Mouse (Mus musculus): ENCODE measurements around the gene Prkcb. TPM values are rescaled to one million over a fixed set of nuclear protein-coding genes. Genes with fewer than 3 reads are reported as not detected.

Prkcb gene
- polyA plus RNA-seq, 1 experiment from 2014 or later: 43.9 TPM

- WGBS (ENCODE audit: missing documents): 81% methylated on average over 7 of the region's 7 CpGs
- H3K27ac ChIP-seq: no peak overlapping the region
- no peak overlapping the region for H3K4me3 ChIP-seq (ENCODE audit: inconsistent target)
- H3K36me3 ChIP-seq (ENCODE audit: inconsistent target): peaks cover 9% of the 10 kb centered on the region; the same call in 1 of the 2 replicates
- H3K79me2 ChIP-seq (ENCODE audit: inconsistent target): no peaks in the 10 kb centered on the region
Observed at GRCm38 (mm10) chr7:122520850-122521638, 232.5 kb downstream of the Prkcb start.

- Histone ChIP-seq H3K36me3 (ENCODE audit: inconsistent target) (no peaks in the 10 kb centered on the region), H3K4me3 (ENCODE audit: inconsistent target) (no peak overlapping the region), H3K27ac (no peak overlapping the region), H3K79me2 (ENCODE audit: inconsistent target) (no peaks in the 10 kb centered on the region)
- WGBS (ENCODE audit: missing documents): 94% methylated on average over 11 of the region's 11 CpGs
Observed at GRCm38 (mm10) chr7:122528201-122528600, 239.7 kb downstream of the Prkcb start.

GRCm38 (mm10) chr7:122528646-122529045, 240.1 kb downstream of the Prkcb start:
- Histone ChIP-seq H3K79me2 (ENCODE audit: inconsistent target) (no peaks in the 10 kb centered on the region), H3K36me3 (ENCODE audit: inconsistent target) (no peaks in the 10 kb centered on the region), H3K4me3 (ENCODE audit: inconsistent target) (no peak overlapping the region), H3K27ac (no peak overlapping the region)
- 96% methylated on average over 5 of the region's 5 CpGs for WGBS (ENCODE audit: missing documents)

- H3K36me3 ChIP-seq (ENCODE audit: inconsistent target): no peaks in the 10 kb centered on the region
- no peak overlapping the region for H3K4me3 ChIP-seq (ENCODE audit: inconsistent target)
Observed at GRCm38 (mm10) chr7:122533566-122534360, 245.2 kb downstream of the Prkcb start.

GRCm38 (mm10) chr7:122544616-122545015, 256.1 kb downstream of the Prkcb start:
- H3K27ac ChIP-seq: no peak overlapping the region
- peaks cover 12% of the 10 kb centered on the region; the same call in 1 of the 2 replicates for H3K36me3 ChIP-seq (ENCODE audit: inconsistent target)
- no peak overlapping the region for H3K4me3 ChIP-seq (ENCODE audit: inconsistent target)
- no peaks in the 10 kb centered on the region for H3K79me2 ChIP-seq (ENCODE audit: inconsistent target)
- 77% methylated on average over 3 of the region's 3 CpGs for WGBS (ENCODE audit: missing documents)

More at GRCm38 (mm10) chr7:122533566-122534360, 245.2 kb downstream of the Prkcb start:
- Histone ChIP-seq H3K79me2 (ENCODE audit: inconsistent target) (no peaks in the 10 kb centered on the region), H3K27ac (no peak overlapping the region)
- WGBS (ENCODE audit: missing documents): 85% methylated on average over 8 of the region's 9 CpGs

GRCm38 (mm10) chr7:122556575-122557140, 268.1 kb downstream of the Prkcb start:
- 63% methylated on average over 6 of the region's 6 CpGs for WGBS (ENCODE audit: missing documents)
- H3K4me3 ChIP-seq (ENCODE audit: inconsistent target): no peak overlapping the region
- H3K36me3 ChIP-seq (ENCODE audit: inconsistent target): no peaks in the 10 kb centered on the region
- no peak overlapping the region for H3K27ac ChIP-seq
- no peaks in the 10 kb centered on the region for H3K79me2 ChIP-seq (ENCODE audit: inconsistent target)

GRCm38 (mm10) chr7:122558085-122558811, 269.7 kb downstream of the Prkcb start:
- 79% methylated on average over 6 of the region's 7 CpGs for WGBS (ENCODE audit: missing documents)
- Histone ChIP-seq H3K4me3 (ENCODE audit: inconsistent target) (no peak overlapping the region), H3K36me3 (ENCODE audit: inconsistent target) (no peaks in the 10 kb centered on the region), H3K27ac (no peak overlapping the region), H3K79me2 (ENCODE audit: inconsistent target) (no peaks in the 10 kb centered on the region)

GRCm38 (mm10) chr7:122558912-122559311, 270.4 kb downstream of the Prkcb start:
- Histone ChIP-seq H3K36me3 (ENCODE audit: inconsistent target) (no peaks in the 10 kb centered on the region), H3K79me2 (ENCODE audit: inconsistent target) (no peaks in the 10 kb centered on the region), H3K27ac (no peak overlapping the region), H3K4me3 (ENCODE audit: inconsistent target) (no peak overlapping the region)
- 75% methylated on average over 6 of the region's 6 CpGs for WGBS (ENCODE audit: missing documents)

- no peaks in the 10 kb centered on the region for H3K79me2 ChIP-seq (ENCODE audit: inconsistent target)
- no peaks in the 10 kb centered on the region for H3K36me3 ChIP-seq (ENCODE audit: inconsistent target)
- 81% methylated on average over 5 of the region's 5 CpGs for WGBS (ENCODE audit: missing documents)
- no peak overlapping the region for H3K27ac ChIP-seq
- H3K4me3 ChIP-seq (ENCODE audit: inconsistent target): no peak overlapping the region
Observed at GRCm38 (mm10) chr7:122562586-122562985, 274.0 kb downstream of the Prkcb start.

GRCm38 (mm10) chr7:122565371-122565770, 276.8 kb downstream of the Prkcb start:
- Histone ChIP-seq H3K79me2 (ENCODE audit: inconsistent target) (no peaks in the 10 kb centered on the region), H3K27ac (no peak overlapping the region), H3K36me3 (ENCODE audit: inconsistent target) (no peaks in the 10 kb centered on the region), H3K4me3 (ENCODE audit: inconsistent target) (no peak overlapping the region)
- 86% methylated on average over 1 of the region's 1 CpGs for whole genome bisulfite sequencing (ENCODE audit: missing documents)

GRCm38 (mm10) chr7:122566011-122566410, 277.5 kb downstream of the Prkcb start:
- H3K79me2 ChIP-seq (ENCODE audit: inconsistent target): no peaks in the 10 kb centered on the region
- H3K36me3 ChIP-seq (ENCODE audit: inconsistent target): no peaks in the 10 kb centered on the region
- H3K4me3 ChIP-seq (ENCODE audit: inconsistent target): no peak overlapping the region
- WGBS (ENCODE audit: missing documents): 87% methylated on average over 7 of the region's 7 CpGs
- no peak overlapping the region for H3K27ac ChIP-seq

GRCm38 (mm10) chr7:122568787-122569186, 280.2 kb downstream of the Prkcb start:
- no peak overlapping the region for H3K4me3 ChIP-seq (ENCODE audit: inconsistent target)
- 88% methylated on average over 7 of the region's 7 CpGs for whole genome bisulfite sequencing (ENCODE audit: missing documents)
- no peak overlapping the region for H3K27ac ChIP-seq
- no peaks in the 10 kb centered on the region for H3K79me2 ChIP-seq (ENCODE audit: inconsistent target)
- no peaks in the 10 kb centered on the region for H3K36me3 ChIP-seq (ENCODE audit: inconsistent target)

GRCm38 (mm10) chr7:122570407-122570806, 281.9 kb downstream of the Prkcb start:
- H3K4me3 ChIP-seq (ENCODE audit: inconsistent target): no peak overlapping the region
- 100% methylated on average over 4 of the region's 4 CpGs for WGBS (ENCODE audit: missing documents)
- no peak overlapping the region for H3K27ac ChIP-seq
- no peaks in the 10 kb centered on the region for H3K36me3 ChIP-seq (ENCODE audit: inconsistent target)
- H3K79me2 ChIP-seq (ENCODE audit: inconsistent target): no peaks in the 10 kb centered on the region

- no peaks in the 10 kb centered on the region for H3K36me3 ChIP-seq (ENCODE audit: inconsistent target)
- no peak overlapping the region for H3K4me3 ChIP-seq (ENCODE audit: inconsistent target)
- no peaks in the 10 kb centered on the region for H3K79me2 ChIP-seq (ENCODE audit: inconsistent target)
- no peak overlapping the region for H3K27ac ChIP-seq
- WGBS (ENCODE audit: missing documents): 93% methylated on average over 3 of the region's 3 CpGs
Observed at GRCm38 (mm10) chr7:122573101-122573635, 284.6 kb downstream of the Prkcb start.

All from macrophage (primary cell).